Mouse (Mus musculus) layer of hippocampus, postnatal 36 days (tissue): ENCODE measurements at regions not wholly inside any gene's neighbourhood (a gene's known extent, or its start where the extent isn't known, plus 50 kb on each side); places are given as distances from the start of the nearest gene placed in this dataset.
"Not testable (repeated sequence)": the region's sequence is repeated elsewhere in the genome, so short reads cannot be mapped to it uniquely, and the experiment has no call there.

ENCODE experiments used
- DNase-seq, 2 experiments: peaks; one replicate each; pipeline ENCODE4 v3.0.0; 2022

- no peak for DNase-seq
Measured at GRCm38 (mm10) chr5:14309981-14310380, 204.7 kb upstream of the Pclo start.

GRCm38 (mm10) chr5:14311729-14312128 lies 203.0 kb upstream of the Pclo start:
- DNase-seq: no peak

GRCm38 (mm10) chr5:14320216-14320615 lies 194.5 kb upstream of the Pclo start:
- DNase-seq: no peak

- DNase-seq: no peak
Measured at GRCm38 (mm10) chr5:14322000-14322399, 192.7 kb upstream of the Pclo start.

- DNase-seq: no peak
Measured at GRCm38 (mm10) chr5:14360446-14360845, 154.3 kb upstream of the Pclo start.

- peak; percentile 49 to 62 for DNase-seq
Measured at GRCm38 (mm10) chr5:14389184-14389890, 125.4 kb upstream of the Pclo start.

- DNase-seq: no peak
Measured at GRCm38 (mm10) chr5:14391793-14392192, 122.9 kb upstream of the Pclo start.

GRCm38 (mm10) chr5:14403381-14403780 lies 111.3 kb upstream of the Pclo start:
- DNase-seq: not testable (repeated sequence)

GRCm38 (mm10) chr5:14404344-14404743 lies 110.4 kb upstream of the Pclo start:
- no peak for DNase-seq

- DNase-seq: peak; percentile 7 to 9
Measured at GRCm38 (mm10) chr5:14415234-14415862, 99.4 kb upstream of the Pclo start.

- no peak for DNase-seq
Measured at GRCm38 (mm10) chr5:14453082-14453481, 61.6 kb upstream of the Pclo start.
